Mouse (Mus musculus): Measurements from ENCODE around the gene Tas2r118. TPM values are rescaled to one million over a fixed set of nuclear protein-coding genes. Genes with fewer than 3 reads are reported as not detected.

Gene Tas2r118
- polyA plus RNA-seq, 1 experiment from 2014 or later = not detected

Other genes starting within 250 kb of the Tas2r118 start
- 3.3 and 4.2 TPM in 2 replicates for gene Cadps2, start 130.6 kb downstream of the Tas2r118 start, polyA plus RNA-seq (2015; fragmentation: Nextera tagmentation; extraction: Ambion mirVana)
- 0.24 and 0.54 TPM in 2 replicates for gene Slc13a1, start 198.0 kb upstream of the Tas2r118 start, polyA plus RNA-seq (2015; fragmentation: Nextera tagmentation; extraction: Ambion mirVana)

Measured in stomach, embryonic 15.5 days (tissue).